Mouse (Mus musculus) kidney, postnatal 4 days (tissue): Measurements from ENCODE around the gene Tshr.

Experiments used
- DNase-seq, 2 experiments: peaks; one replicate each; pipeline ENCODE4 v3.0.0; 2021; ENCODE audit warnings: mixed read lengths in 2 of 2

Tshr gene

DNA sequence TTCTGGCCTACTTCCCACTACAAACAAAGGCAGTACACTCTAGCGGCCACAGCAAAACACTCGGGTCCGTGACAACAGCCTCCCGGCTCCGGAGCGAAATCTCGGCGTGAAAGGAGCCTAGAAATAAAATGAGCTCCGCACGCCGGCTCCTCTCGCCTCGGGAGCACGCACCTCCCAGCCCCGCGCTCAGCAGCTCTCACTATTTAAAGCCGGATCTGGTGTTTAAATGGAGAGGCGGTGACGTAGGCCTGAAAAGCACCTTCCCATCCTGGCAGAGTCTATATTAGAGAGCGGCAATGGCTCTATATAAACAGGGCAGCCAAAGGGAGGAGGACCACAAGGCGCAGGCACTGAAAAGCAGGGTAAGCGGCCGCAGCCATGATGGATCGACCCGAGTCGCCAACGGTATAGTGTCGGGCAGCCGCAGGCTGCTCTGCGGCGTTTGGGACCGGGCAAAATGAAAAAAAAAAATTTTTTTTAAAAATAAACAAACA is 203.9 kb downstream of the Tshr start:
- DNase-seq = peak; percentile 91 to 94

GRCm38 (mm10) chr12:91588670-91589541 is 204.5 kb downstream of the Tshr start:
- peak; percentile 56 to 71 for DNase-seq

- DNase-seq = no peak
Measured at GRCm38 (mm10) chr12:91589542-91589846, 205.1 kb downstream of the Tshr start.

- peak; percentile 97 to 98 for DNase-seq
Measured at GRCm38 (mm10) chr12:91589847-91590690, 205.7 kb downstream of the Tshr start, which contains the start of gene Gtf2a1. Gene Gtf2a1, minus strand, starts transcription at chr12:91590487.

DNA sequence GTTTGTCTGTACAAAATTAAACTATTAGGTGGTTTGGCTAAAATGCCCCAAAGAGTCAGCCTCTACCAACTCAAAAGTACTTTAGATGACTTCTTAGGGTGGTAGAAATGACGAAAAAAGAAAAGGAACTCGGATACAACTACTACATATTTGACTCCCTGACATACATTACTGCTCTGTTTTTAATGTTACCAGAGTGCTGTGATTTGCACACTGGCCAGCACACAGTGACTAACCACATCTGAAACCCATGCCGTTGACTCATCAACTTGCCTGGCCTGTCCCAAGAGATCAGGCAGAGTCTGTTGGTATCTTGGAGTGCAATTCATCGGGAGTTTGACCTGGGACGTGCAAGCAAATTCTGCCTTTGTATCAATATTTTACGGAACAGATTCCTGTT is 206.4 kb downstream of the Tshr start:
- peak; percentile 17 to 41 for DNase-seq

DNA sequence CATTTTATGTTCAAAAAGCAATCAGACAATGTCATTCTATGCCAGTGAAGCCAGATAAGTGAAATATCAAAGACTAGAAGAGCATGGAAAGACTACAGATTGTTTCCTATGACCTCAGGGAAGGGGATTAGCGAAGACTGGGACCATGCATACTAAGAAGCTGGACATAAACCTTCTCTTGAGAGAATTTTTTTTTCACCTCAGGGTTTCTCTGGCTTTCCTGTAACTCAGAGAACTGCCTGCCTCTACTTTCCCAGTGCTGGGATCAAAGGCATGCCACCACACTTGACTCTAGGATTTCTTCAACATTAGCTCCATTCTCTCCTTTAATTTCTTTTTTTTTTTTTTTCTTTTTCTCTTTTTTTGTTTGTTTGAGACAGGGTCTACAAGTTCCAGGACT is 206.8 kb downstream of the Tshr start:
- DNase-seq = no peak

DNA sequence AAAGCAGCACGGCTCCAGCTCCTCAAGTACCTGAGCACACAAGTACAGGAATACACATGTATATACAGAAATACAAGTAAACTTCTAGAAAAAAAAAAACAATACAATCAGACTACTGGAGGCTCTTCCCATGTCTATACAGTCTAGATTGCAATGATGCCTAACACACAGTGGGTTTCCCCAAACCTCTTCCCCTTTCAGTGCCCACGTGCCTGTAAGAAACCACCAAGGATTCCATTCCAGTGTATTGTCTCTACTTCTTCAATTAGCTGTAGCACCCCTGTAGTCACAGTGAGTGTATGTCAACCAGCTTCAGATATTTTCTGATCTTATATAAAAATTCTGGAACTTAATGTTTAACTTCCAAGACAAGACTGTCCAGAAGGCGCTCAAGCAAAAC is 207.8 kb downstream of the Tshr start:
- DNase-seq = no peak
